Mouse (Mus musculus): Measurements from ENCODE around the gene Noxred1. TPM values are rescaled to one million over a fixed set of nuclear protein-coding genes. Genes with fewer than 3 reads are reported as not detected.
"Not testable (repeated sequence)": the region's sequence is repeated elsewhere in the genome, so short reads cannot be mapped to it uniquely, and the experiment has no call there.

Gene Noxred1
- total and polyA plus RNA-seq, 3 experiments, result 0.17 to 0.19 TPM; not detected in 1

DNA sequence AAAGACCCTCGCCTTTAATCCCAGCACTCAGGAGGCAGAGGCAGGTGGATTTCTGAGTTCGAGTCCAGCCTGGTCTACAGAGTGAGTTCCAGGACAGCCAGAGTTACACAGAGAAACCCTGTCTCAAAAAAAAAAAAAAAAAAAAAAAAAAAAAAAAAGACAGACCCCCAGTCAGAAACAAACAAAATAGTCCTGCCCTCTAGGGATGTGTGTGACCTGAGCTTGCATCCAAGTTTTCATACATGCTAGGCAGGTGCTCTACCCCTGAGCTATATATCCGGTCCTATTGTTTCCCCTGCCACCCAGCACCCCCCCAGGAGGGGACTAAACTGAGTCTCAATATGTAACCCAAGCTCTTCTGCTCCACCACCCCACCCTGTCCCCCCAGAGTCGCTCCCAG lies 38.7 kb upstream of the Noxred1 start:
- not testable (repeated sequence) for H3K4me3 ChIP-seq (ENCODE audit: control insufficient read depth in 1 of 2, insufficient read depth in 1 of 2, low read depth in 2 of 2, low read length in 2 of 2); H3K27ac ChIP-seq (ENCODE audit: control insufficient read depth, low read depth, low read length); H3K9me3 ChIP-seq (replicated peaks; ENCODE audit: insufficient read depth, low read length); DNase-seq (ENCODE audit: low read depth, low spot score); H3K27me3 ChIP-seq (ENCODE audit: control insufficient read depth in 1 of 2, insufficient read depth in 2 of 2, low read length in 2 of 2); H3K9ac ChIP-seq (ENCODE audit: control insufficient read depth, low read depth, low read length, poor library complexity, severe bottlenecking); H3K79me2 ChIP-seq (ENCODE audit: control insufficient read depth, insufficient read depth, low read length, poor library complexity)
- Histone ChIP-seq H3K4me1 (ENCODE audit: control insufficient read depth in 1 of 2, insufficient read depth in 2 of 2, low read length in 2 of 2) (peaks cover 2 to 14% of the 10 kb centered on the region in 2 experiments; a peak in 3 of 4 replicates), H3K36me3 (ENCODE audit: control insufficient read depth in 1 of 2, insufficient read depth in 2 of 2, low read length in 2 of 2) (peaks cover 6 to 14% of the 10 kb centered on the region in 2 experiments)
- peak; percentile 64 for TF ChIP-seq ZNF384 (IDR thresholded peaks at IDR 0.05; ENCODE audit: low read depth, low read length)

GRCm38 (mm10) chr12:87274853-87275831 lies 36.6 kb upstream of the Noxred1 start:
- peaks cover 13 to 14% of the 10 kb centered on the region in 2 experiments for H3K36me3 ChIP-seq (ENCODE audit: control insufficient read depth in 1 of 2, insufficient read depth in 2 of 2, low read length in 2 of 2)
- H3K79me2 ChIP-seq (ENCODE audit: control insufficient read depth, insufficient read depth, low read length, poor library complexity), result peaks cover 2% of the 10 kb centered on the region; the same call in 1 of the 2 replicates
- no peaks in the 10 kb centered on the region for H3K27me3 ChIP-seq (ENCODE audit: control insufficient read depth in 1 of 2, insufficient read depth in 2 of 2, low read length in 2 of 2)
- no peak overlapping the region for H3K4me3 ChIP-seq (ENCODE audit: control insufficient read depth in 1 of 2, insufficient read depth in 1 of 2, low read depth in 2 of 2, low read length in 2 of 2)
- peak; percentile 55 for DNase-seq (ENCODE audit: low read depth, low spot score)
- peaks cover 2 to 11% of the 10 kb centered on the region in 2 experiments; a peak in 3 of 4 replicates for H3K4me1 ChIP-seq (ENCODE audit: control insufficient read depth in 1 of 2, insufficient read depth in 2 of 2, low read length in 2 of 2)
- no peak overlapping the region for H3K9ac ChIP-seq (ENCODE audit: control insufficient read depth, low read depth, low read length, poor library complexity, severe bottlenecking)
- TF ChIP-seq CTCF (IDR thresholded peaks at IDR 0.05 in 2 of 3, conservative IDR thresholded peaks at IDR 0.05 in 1 of 3; ENCODE audit: control insufficient read depth in 1 of 3, insufficient read depth in 1 of 3, low read depth in 2 of 3, low read length in 3 of 3, poor library complexity in 1 of 3, severe bottlenecking in 1 of 3) (no peak), ZMIZ1 (IDR thresholded peaks at IDR 0.05; ENCODE audit: low read depth, low read length) (no peak), ELF1 (IDR thresholded peaks at IDR 0.05; ENCODE audit: low read depth, low read length) (no peak), ETS1 (IDR thresholded peaks at IDR 0.05; ENCODE audit: low read depth, low read length) (no peak), SMC3 (IDR thresholded peaks at IDR 0.05; ENCODE audit: low read depth, low read length) (no peak), TCF12 (IDR thresholded peaks at IDR 0.05; ENCODE audit: low read depth, low read length) (no peak), KAT2A (conservative IDR thresholded peaks at IDR 0.05; ENCODE audit: low read depth, low read length) (no peak), TBP (IDR thresholded peaks at IDR 0.05; ENCODE audit: low read depth, low read length) (no peak), MAX (IDR thresholded peaks at IDR 0.05; ENCODE audit: low read length) (no peak), MEF2A (IDR thresholded peaks at IDR 0.05; ENCODE audit: extremely low read depth, insufficient replicate concordance, low read depth, low read length, poor library complexity, severe bottlenecking) (no peak), POLR2A (IDR thresholded peaks at IDR 0.05; ENCODE audit: control insufficient read depth in 1 of 2, insufficient read depth in 1 of 2, low read depth in 1 of 2, low read length in 2 of 2, poor library complexity in 1 of 2) (no peak), USF1 (IDR thresholded peaks at IDR 0.05; ENCODE audit: low read depth, low read length) (no peak), NRF1 (IDR thresholded peaks at IDR 0.05; ENCODE audit: insufficient read depth, low read depth, low read length, poor library complexity, severe bottlenecking) (no peak), GATA1 (IDR thresholded peaks at IDR 0.05; ENCODE audit: low read depth, low read length) (no peak), E2F4 (IDR thresholded peaks at IDR 0.05; ENCODE audit: borderline replicate concordance, low read depth, low read length) (no peak), CHD2 (IDR thresholded peaks at IDR 0.05; ENCODE audit: low read length) (no peak), RAD21 (IDR thresholded peaks at IDR 0.05; ENCODE audit: low read depth, low read length) (no peak), USF2 (IDR thresholded peaks at IDR 0.05; ENCODE audit: borderline replicate concordance in 1 of 2, insufficient read depth in 1 of 2, low read depth in 1 of 2, low read length in 2 of 2) (no peak), MYC (IDR thresholded peaks at IDR 0.05; ENCODE audit: low read depth, low read length) (no peak), RCOR1 (IDR thresholded peaks at IDR 0.05; ENCODE audit: low read depth, low read length) (no peak)
- H3K27ac ChIP-seq (ENCODE audit: control insufficient read depth, low read depth, low read length), result no peak overlapping the region
- no peaks in the 10 kb centered on the region for H3K9me3 ChIP-seq (replicated peaks; ENCODE audit: insufficient read depth, low read length)
